Mouse (Mus musculus) brain, embryonic 14.5 days (tissue): Measurements from ENCODE around the gene Dysf.

Experiments
- CTCF ChIP-seq: fragments of 200-500 bp; IDR thresholded peaks from 2 replicates; pipeline ENCODE4 v1.5.1; 2012; ENCODE audit warnings: inconsistent platforms, mild to moderate bottlenecking, moderate library complexity, borderline replicate concordance; ENCODE audit not compliant: insufficient read depth, insufficient read length; ENCODE audit errors: extremely low read depth
- POLR2A ChIP-seq: fragments of 200-500 bp; IDR thresholded peaks from 2 replicates; pipeline ENCODE4 v1.6.1; 2012; ENCODE audit warnings: mild to moderate bottlenecking, inconsistent platforms, borderline replicate concordance; ENCODE audit not compliant: poor library complexity, insufficient read depth, insufficient read length, severe bottlenecking; ENCODE audit errors: extremely low read depth

DNA sequence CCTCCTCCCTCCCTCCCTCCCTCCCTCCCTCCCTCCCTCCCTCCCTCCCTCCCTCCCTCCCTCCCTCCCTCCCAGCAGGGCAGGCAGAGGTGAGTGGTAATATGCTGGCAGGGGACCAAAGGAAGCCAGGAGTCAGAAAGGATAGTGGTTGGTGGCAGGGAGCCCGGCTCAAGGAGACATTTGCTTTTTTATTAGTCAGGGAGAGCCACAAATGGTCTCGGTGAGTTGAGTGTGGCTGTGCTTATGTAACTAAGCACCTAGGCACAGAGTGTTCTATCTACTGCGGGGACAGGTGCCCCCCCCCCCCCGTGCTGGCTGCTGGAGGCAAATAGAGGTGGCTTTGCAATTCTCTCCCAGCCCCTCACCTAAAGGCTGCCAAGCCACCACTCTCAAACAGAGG is 216.5 kb downstream of the Dysf start:
- TF ChIP-seq CTCF, result no peak
- TF ChIP-seq POLR2A, result no peak
